Mouse (Mus musculus): Measurements from ENCODE around the gene Dcaf6.

DNA sequence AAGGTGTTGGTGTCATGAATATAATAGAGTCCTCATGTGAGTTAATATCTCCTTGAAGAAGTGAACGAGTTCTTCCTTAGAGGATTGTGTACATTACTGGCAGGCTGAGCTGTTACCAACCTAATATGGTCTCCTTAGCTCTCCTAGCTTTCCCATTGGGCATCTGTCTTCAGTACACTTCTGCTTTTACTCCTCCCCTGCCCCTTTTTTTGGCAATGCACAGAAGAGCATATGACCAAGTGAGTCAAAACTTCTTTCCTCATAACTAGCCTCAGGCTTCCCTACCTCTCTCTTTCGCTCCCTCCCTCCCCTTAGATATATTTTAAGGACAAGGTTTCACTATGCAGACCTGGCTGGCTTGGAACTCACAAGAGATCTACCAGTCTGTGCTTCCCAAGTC lies 97.0 kb downstream of the Dcaf6 start:
- TF ChIP-seq GATA1 (IDR thresholded peaks at IDR 0.05; ENCODE audit: borderline replicate concordance, low read length) (no peak), FLI1 (IDR thresholded peaks at IDR 0.05; ENCODE audit: low read length) (no peak)

All from megakaryocyte, embryonic 14.5 days (primary cell).